Mouse (Mus musculus) neural tube, embryonic 14.5 days (tissue): ENCODE results near the gene Gas8. TPM values are rescaled to one million over a fixed set of nuclear protein-coding genes. Genes with fewer than 3 reads are reported as not detected.

ENCODE experiments used
- ATAC-seq: fragments of 200-750 bp; cut with Nextera tagmentation; 2 replicates; pipeline ENCODE4 v1.8.0; 2017; ENCODE audit warnings: low read depth, mild to moderate bottlenecking, moderate TSS enrichment, moderate library complexity
- H3K27ac ChIP-seq: fragments of 300-500 bp; sonication (generic); 2 replicates; pipeline ENCODE4 v1.5.1; 2014; ENCODE audit warnings: low read depth, mild to moderate bottlenecking, control low read depth, low read length, moderate library complexity, mixed read lengths
- H3K27me3 ChIP-seq: fragments of 300-500 bp; sonication (generic); 2 replicates; pipeline ENCODE4 v1.6.1; 2014; ENCODE audit warnings: low read length; ENCODE audit not compliant: control insufficient read depth, insufficient read depth
- H3K36me3 ChIP-seq: fragments of 300-500 bp; sonication (generic); 2 replicates; pipeline ENCODE4 v1.6.1; 2014; ENCODE audit warnings: low read length, mixed read lengths; ENCODE audit not compliant: control insufficient read depth, insufficient read depth
- H3K4me1 ChIP-seq: fragments of 300-500 bp; sonication (generic); 2 replicates; pipeline ENCODE4 v1.6.1; 2014; ENCODE audit warnings: low read length; ENCODE audit not compliant: control insufficient read depth, insufficient read depth
- H3K4me2 ChIP-seq: fragments of 300-500 bp; sonication (generic); 2 replicates; pipeline ENCODE4 v1.6.1; 2014; ENCODE audit warnings: mild to moderate bottlenecking, low read depth, low read length, control low read depth
- H3K4me3 ChIP-seq: fragments of 300-500 bp; sonication (generic); 2 replicates; pipeline ENCODE4 v1.5.1; 2014; ENCODE audit warnings: low read depth, low read length, control low read depth, mixed read lengths
- H3K9ac ChIP-seq: fragments of 300-500 bp; sonication (generic); replicated peaks from 2 replicates; pipeline ENCODE4 v1.6.1; 2014; ENCODE audit warnings: low read depth, mild to moderate bottlenecking, control low read depth, low read length, mixed read lengths
- H3K9me3 ChIP-seq: fragments of 300-500 bp; sonication (generic); 2 replicates; pipeline ENCODE4 v1.6.1; 2016; ENCODE audit warnings: low read length; ENCODE audit not compliant: control insufficient read depth
- WGBS: fragments of 180-500 bp; shearing (Covaris S2); extraction: QIAGEN DNeasy Blood & Tissue Kit; methylation state at CpG from one replicate; pipeline ENCODE4 v1.1.7; 2014; 5-methylcytosine and 5-hydroxymethylcytosine counted together
- polyA plus RNA-seq: library from polyadenylated mRNA; unstranded; fragments of >200 nt; fragmentation: Nextera tagmentation; extraction: Ambion mirVana; gene quantifications from 2 replicates; pipeline ENCODE4 v1.2.1, GENCODE M21; 2014

The Gas8 gene
- polyA plus RNA-seq, 1 experiment from 2014 or later, result 36.5 TPM

- no peak overlapping the region for H3K4me2 ChIP-seq
- H3K9ac ChIP-seq, result no peak overlapping the region
- no peak overlapping the region for H3K27ac ChIP-seq
- H3K36me3 ChIP-seq, result peaks cover 73% of the 10 kb centered on the region
- 98% methylated on average over 9 of the region's 9 CpGs for WGBS
- H3K4me3 ChIP-seq, result no peak overlapping the region
- no peak for ATAC-seq
- no peaks in the 10 kb centered on the region for H3K27me3 ChIP-seq
- no peaks in the 10 kb centered on the region for H3K4me1 ChIP-seq
- H3K9me3 ChIP-seq, result no peaks in the 10 kb centered on the region
Observed at GRCm38 (mm10) chr8:123492898-123493297, 25.7 kb upstream of the Gas8 start.

- 86% methylated on average over 4 of the region's 4 CpGs for WGBS
- H3K27me3 ChIP-seq, result no peaks in the 10 kb centered on the region
- no peak overlapping the region for H3K9ac ChIP-seq
- H3K4me3 ChIP-seq, result no peak overlapping the region
- peaks cover 73% of the 10 kb centered on the region for H3K36me3 ChIP-seq
- H3K4me1 ChIP-seq, result no peaks in the 10 kb centered on the region
- no peak for ATAC-seq
- no peak overlapping the region for H3K4me2 ChIP-seq
- H3K9me3 ChIP-seq, result no peaks in the 10 kb centered on the region
- H3K27ac ChIP-seq, result no peak overlapping the region
Observed at GRCm38 (mm10) chr8:123497699-123498098, 20.9 kb upstream of the Gas8 start.

- Histone ChIP-seq H3K4me3 (no peak overlapping the region), H3K27me3 (no peaks in the 10 kb centered on the region), H3K9ac (no peak overlapping the region), H3K4me1 (no peaks in the 10 kb centered on the region), H3K36me3 (peaks cover 76% of the 10 kb centered on the region), H3K27ac (no peak overlapping the region), H3K4me2 (no peak overlapping the region), H3K9me3 (no peaks in the 10 kb centered on the region)
- ATAC-seq, result no peak
- WGBS, result 95% methylated on average over 11 of the region's 11 CpGs
Observed at GRCm38 (mm10) chr8:123498963-123499362, 19.7 kb upstream of the Gas8 start.

GRCm38 (mm10) chr8:123499556-123499955 lies 19.1 kb upstream of the Gas8 start:
- ATAC-seq, result no peak
- Histone ChIP-seq H3K27me3 (no peaks in the 10 kb centered on the region), H3K27ac (no peak overlapping the region), H3K36me3 (peaks cover 79% of the 10 kb centered on the region), H3K9me3 (no peaks in the 10 kb centered on the region), H3K4me2 (no peak overlapping the region), H3K4me1 (no peaks in the 10 kb centered on the region), H3K9ac (no peak overlapping the region), H3K4me3 (no peak overlapping the region)
- 96% methylated on average over 11 of the region's 11 CpGs for WGBS

GRCm38 (mm10) chr8:123502192-123502591 lies 16.4 kb upstream of the Gas8 start:
- WGBS, result 96% methylated on average over 5 of the region's 5 CpGs
- H3K9me3 ChIP-seq, result no peaks in the 10 kb centered on the region
- H3K36me3 ChIP-seq, result peaks cover 78% of the 10 kb centered on the region
- H3K27ac ChIP-seq, result no peak overlapping the region
- ATAC-seq, result no peak
- H3K4me1 ChIP-seq, result no peaks in the 10 kb centered on the region
- no peak overlapping the region for H3K4me3 ChIP-seq
- H3K4me2 ChIP-seq, result no peak overlapping the region
- no peak overlapping the region for H3K9ac ChIP-seq
- no peaks in the 10 kb centered on the region for H3K27me3 ChIP-seq

- WGBS, result 98% methylated on average over 6 of the region's 6 CpGs
Observed at GRCm38 (mm10) chr8:123503801-123504467, 14.7 kb upstream of the Gas8 start.

GRCm38 (mm10) chr8:123504591-123505195 lies 13.9 kb upstream of the Gas8 start:
- H3K27ac ChIP-seq, result no peak overlapping the region

More at GRCm38 (mm10) chr8:123503801-123504467, 14.7 kb upstream of the Gas8 start:
- no peak for ATAC-seq
- Histone ChIP-seq H3K9ac (no peak overlapping the region), H3K4me1 (no peaks in the 10 kb centered on the region), H3K27ac (no peak overlapping the region), H3K36me3 (peaks cover 89% of the 10 kb centered on the region), H3K4me2 (no peak overlapping the region), H3K4me3 (no peak overlapping the region), H3K9me3 (no peaks in the 10 kb centered on the region), H3K27me3 (no peaks in the 10 kb centered on the region)

GRCm38 (mm10) chr8:123505267-123505666 lies 13.4 kb upstream of the Gas8 start:
- ATAC-seq, result no peak
- no peaks in the 10 kb centered on the region for H3K27me3 ChIP-seq
- no peak overlapping the region for H3K4me2 ChIP-seq
- no peak overlapping the region for H3K27ac ChIP-seq
- WGBS, result 75% methylated on average over 4 of the region's 4 CpGs
- H3K9ac ChIP-seq, result no peak overlapping the region
- H3K4me3 ChIP-seq, result no peak overlapping the region
- no peaks in the 10 kb centered on the region for H3K9me3 ChIP-seq
- peaks cover 83% of the 10 kb centered on the region for H3K36me3 ChIP-seq
- no peaks in the 10 kb centered on the region for H3K4me1 ChIP-seq

More at GRCm38 (mm10) chr8:123504591-123505195, 13.9 kb upstream of the Gas8 start:
- Histone ChIP-seq H3K27me3 (no peaks in the 10 kb centered on the region), H3K9me3 (no peaks in the 10 kb centered on the region), H3K4me3 (no peak overlapping the region), H3K4me1 (no peaks in the 10 kb centered on the region), H3K4me2 (no peak overlapping the region), H3K9ac (no peak overlapping the region), H3K36me3 (peaks cover 89% of the 10 kb centered on the region)
- WGBS, result 85% methylated on average over 9 of the region's 9 CpGs
- no peak for ATAC-seq

- no peak overlapping the region for H3K4me2 ChIP-seq
- no peak overlapping the region for H3K27ac ChIP-seq
- H3K4me3 ChIP-seq, result no peak overlapping the region
- no peak for ATAC-seq
- peaks cover 80% of the 10 kb centered on the region for H3K36me3 ChIP-seq
- no peaks in the 10 kb centered on the region for H3K9me3 ChIP-seq
- H3K4me1 ChIP-seq, result no peaks in the 10 kb centered on the region
- H3K27me3 ChIP-seq, result no peaks in the 10 kb centered on the region
- H3K9ac ChIP-seq, result no peak overlapping the region
- WGBS, result 85% methylated on average over 9 of the region's 9 CpGs
Observed at GRCm38 (mm10) chr8:123505695-123506094, 12.9 kb upstream of the Gas8 start.
